Mouse (Mus musculus): Measurements from ENCODE around the gene Vcan. TPM values are rescaled to one million over a fixed set of nuclear protein-coding genes. Genes with fewer than 3 reads are reported as not detected.

Vcan gene
- polyA plus RNA-seq, 1 experiment from 2014 or later, result 19.1 TPM

- Histone ChIP-seq H3K9me3 (replicated peaks) (no peaks in the 10 kb centered on the region), H3K36me3 (peaks cover 9% of the 10 kb centered on the region; the same call in 1 of the 2 replicates), H3K4me3 (replicated peaks) (no peak overlapping the region), H3K27ac (replicated peaks) (no peak overlapping the region), H3K27me3 (replicated peaks) (no peaks in the 10 kb centered on the region), H3K9ac (replicated peaks) (no peak overlapping the region), H3K4me1 (no peaks in the 10 kb centered on the region), H3K4me2 (no peak overlapping the region)
- no peak for ATAC-seq (ENCODE audit: low FRiP score)
- WGBS, result 93% methylated on average over 4 of the region's 4 CpGs
Measured at GRCm38 (mm10) chr13:89709497-89710201, 32.7 kb downstream of the Vcan start.

- Histone ChIP-seq H3K27ac (replicated peaks) (no peak overlapping the region), H3K4me1 (no peaks in the 10 kb centered on the region), H3K4me3 (replicated peaks) (no peak overlapping the region), H3K9ac (replicated peaks) (no peak overlapping the region), H3K27me3 (replicated peaks) (no peaks in the 10 kb centered on the region), H3K36me3 (peaks cover 20% of the 10 kb centered on the region), H3K9me3 (replicated peaks) (no peaks in the 10 kb centered on the region), H3K4me2 (no peak overlapping the region)
- ATAC-seq (ENCODE audit: low FRiP score), result no peak
- 78% methylated on average over 7 of the region's 7 CpGs for WGBS
Measured at GRCm38 (mm10) chr13:89708151-89708927, 34.0 kb downstream of the Vcan start.

- H3K9me3 ChIP-seq (replicated peaks), result 0 out of 2 replicates have a peak, but pooled peaks cover 3% of the 10 kb centered on the region
- H3K4me1 ChIP-seq, result no peaks in the 10 kb centered on the region
- H3K9ac ChIP-seq (replicated peaks), result no peak overlapping the region
- 88% methylated on average over 4 of the region's 4 CpGs for WGBS
- H3K4me3 ChIP-seq (replicated peaks), result no peak overlapping the region
- peaks cover 33% of the 10 kb centered on the region for H3K36me3 ChIP-seq
- ATAC-seq (ENCODE audit: low FRiP score), result no peak
- no peak overlapping the region for H3K4me2 ChIP-seq
- H3K27ac ChIP-seq (replicated peaks), result no peak overlapping the region
- H3K27me3 ChIP-seq (replicated peaks), result no peaks in the 10 kb centered on the region
Measured at GRCm38 (mm10) chr13:89702395-89702794, 39.9 kb downstream of the Vcan start.

GRCm38 (mm10) chr13:89699998-89700555 lies 42.2 kb downstream of the Vcan start:
- ATAC-seq (ENCODE audit: low FRiP score), result no peak
- 80% methylated on average over 2 of the region's 2 CpGs for WGBS
- Histone ChIP-seq H3K27me3 (replicated peaks) (no peaks in the 10 kb centered on the region), H3K27ac (replicated peaks) (no peak overlapping the region), H3K4me3 (replicated peaks) (no peak overlapping the region), H3K4me1 (no peaks in the 10 kb centered on the region), H3K36me3 (peaks cover 28% of the 10 kb centered on the region), H3K4me2 (no peak overlapping the region), H3K9me3 (replicated peaks) (0 out of 2 replicates have a peak, but pooled peaks cover 3% of the 10 kb centered on the region), H3K9ac (replicated peaks) (no peak overlapping the region)

- WGBS, result 95% methylated on average over 1 of the region's 1 CpGs
- Histone ChIP-seq H3K4me3 (replicated peaks) (no peak overlapping the region), H3K9me3 (replicated peaks) (no peaks in the 10 kb centered on the region), H3K36me3 (peaks cover 20% of the 10 kb centered on the region), H3K27me3 (replicated peaks) (no peaks in the 10 kb centered on the region), H3K9ac (replicated peaks) (no peak overlapping the region), H3K4me1 (no peaks in the 10 kb centered on the region), H3K4me2 (no peak overlapping the region), H3K27ac (replicated peaks) (no peak overlapping the region)
- no peak for ATAC-seq (ENCODE audit: low FRiP score)
Measured at GRCm38 (mm10) chr13:89692597-89692996, 49.7 kb downstream of the Vcan start.

- Histone ChIP-seq H3K4me3 (replicated peaks) (no peak overlapping the region), H3K36me3 (peaks cover 10% of the 10 kb centered on the region; the same call in 1 of the 2 replicates), H3K9me3 (replicated peaks) (no peaks in the 10 kb centered on the region), H3K9ac (replicated peaks) (no peak overlapping the region), H3K27me3 (replicated peaks) (no peaks in the 10 kb centered on the region), H3K27ac (replicated peaks) (no peak overlapping the region), H3K4me2 (no peak overlapping the region), H3K4me1 (no peaks in the 10 kb centered on the region)
- no peak for ATAC-seq (ENCODE audit: low FRiP score)
- WGBS, result 100% methylated on average over 3 of the region's 3 CpGs
Measured at GRCm38 (mm10) chr13:89683490-89683889, 58.8 kb downstream of the Vcan start.

- Histone ChIP-seq H3K4me1 (no peaks in the 10 kb centered on the region), H3K4me2 (no peak overlapping the region), H3K36me3 (peaks cover 13% of the 10 kb centered on the region; the same call in 1 of the 2 replicates), H3K27ac (replicated peaks) (no peak overlapping the region), H3K4me3 (replicated peaks) (no peak overlapping the region), H3K27me3 (replicated peaks) (no peaks in the 10 kb centered on the region), H3K9me3 (replicated peaks) (no peaks in the 10 kb centered on the region), H3K9ac (replicated peaks) (no peak overlapping the region)
- no peak for ATAC-seq (ENCODE audit: low FRiP score)
- 78% methylated on average over 7 of the region's 7 CpGs for WGBS
Measured at GRCm38 (mm10) chr13:89682254-89682653, 60.1 kb downstream of the Vcan start.

GRCm38 (mm10) chr13:89679756-89680155 lies 62.6 kb downstream of the Vcan start:
- ATAC-seq (ENCODE audit: low FRiP score), result no peak
- Histone ChIP-seq H3K4me3 (replicated peaks) (no peak overlapping the region), H3K27me3 (replicated peaks) (no peaks in the 10 kb centered on the region), H3K4me2 (no peak overlapping the region), H3K4me1 (no peaks in the 10 kb centered on the region), H3K36me3 (peaks cover 13% of the 10 kb centered on the region; the same call in 1 of the 2 replicates), H3K27ac (replicated peaks) (no peak overlapping the region), H3K9ac (replicated peaks) (no peak overlapping the region), H3K9me3 (replicated peaks) (no peaks in the 10 kb centered on the region)
- WGBS, result 95% methylated on average over 6 of the region's 6 CpGs

- no peak overlapping the region for H3K4me3 ChIP-seq (replicated peaks)
- WGBS, result 90% methylated on average over 3 of the region's 3 CpGs
- no peaks in the 10 kb centered on the region for H3K36me3 ChIP-seq
- H3K27ac ChIP-seq (replicated peaks), result no peak overlapping the region
- no peak overlapping the region for H3K4me2 ChIP-seq
- H3K27me3 ChIP-seq (replicated peaks), result no peaks in the 10 kb centered on the region
- no peak for ATAC-seq (ENCODE audit: low FRiP score)
- no peak overlapping the region for H3K9ac ChIP-seq (replicated peaks)
- H3K4me1 ChIP-seq, result peaks cover 11% of the 10 kb centered on the region
- H3K9me3 ChIP-seq (replicated peaks), result no peaks in the 10 kb centered on the region
Measured at GRCm38 (mm10) chr13:89670505-89670904, 71.8 kb downstream of the Vcan start.

GRCm38 (mm10) chr13:89668981-89669880 lies 73.1 kb downstream of the Vcan start:
- H3K4me2 ChIP-seq, result peak overlapping the region; percentile 6; the same call in 1 of the 2 replicates
- peak; percentile 72 for ATAC-seq (ENCODE audit: low FRiP score)
- H3K4me3 ChIP-seq (replicated peaks), result no peak overlapping the region
- H3K9me3 ChIP-seq (replicated peaks), result no peaks in the 10 kb centered on the region
- H3K4me1 ChIP-seq, result peaks cover 11% of the 10 kb centered on the region
- H3K27ac ChIP-seq (replicated peaks), result peak overlapping the region; percentile 48; the same call in 1 of the 2 replicates
- WGBS, result 39% methylated on average over 10 of the region's 10 CpGs
- H3K36me3 ChIP-seq, result no peaks in the 10 kb centered on the region
- no peak overlapping the region for H3K9ac ChIP-seq (replicated peaks)
- no peaks in the 10 kb centered on the region for H3K27me3 ChIP-seq (replicated peaks)

GRCm38 (mm10) chr13:89668069-89668468 lies 74.2 kb downstream of the Vcan start:
- H3K9me3 ChIP-seq (replicated peaks), result no peaks in the 10 kb centered on the region
- H3K9ac ChIP-seq (replicated peaks), result no peak overlapping the region
- no peak overlapping the region for H3K4me2 ChIP-seq
- 74% methylated on average over 1 of the region's 1 CpGs for WGBS
- peak; percentile 79; the same call in 1 of the 2 replicates for ATAC-seq (ENCODE audit: low FRiP score)
- no peak overlapping the region for H3K4me3 ChIP-seq (replicated peaks)
- H3K27ac ChIP-seq (replicated peaks), result no peak overlapping the region
- H3K4me1 ChIP-seq, result peaks cover 11% of the 10 kb centered on the region
- no peaks in the 10 kb centered on the region for H3K27me3 ChIP-seq (replicated peaks)
- no peaks in the 10 kb centered on the region for H3K36me3 ChIP-seq
